Mouse (Mus musculus) left cerebral cortex, postnatal 10 days (tissue): ENCODE measurements around the gene Eomes. TPM values are rescaled to one million over a fixed set of nuclear protein-coding genes. Genes with fewer than 3 reads are reported as not detected.

ENCODE experiments used
- DNase-seq, 2 experiments: peaks; one replicate each; pipeline ENCODE4 v3.0.0; 2021 to 2022; ENCODE audit warnings: low spot score in 2 of 2, mixed read lengths in 1 of 2; ENCODE audit errors: extremely low spot score in 1 of 2
- intact Hi-C: fragments of 180-260 bp; cut with DNase I; formaldehyde crosslinking; loops from one replicate; pipeline ENCODE4 v1.15.1; 2025
- total RNA-seq, 2 experiments: library from RNA; stranded (reverse); gene quantifications; 2 replicates each; pipeline ENCODE4 v1.2.3; 2021

The Eomes gene
- total RNA-seq, 2 experiments from 2014 or later, result 0.24 to 0.28 TPM

DNA sequence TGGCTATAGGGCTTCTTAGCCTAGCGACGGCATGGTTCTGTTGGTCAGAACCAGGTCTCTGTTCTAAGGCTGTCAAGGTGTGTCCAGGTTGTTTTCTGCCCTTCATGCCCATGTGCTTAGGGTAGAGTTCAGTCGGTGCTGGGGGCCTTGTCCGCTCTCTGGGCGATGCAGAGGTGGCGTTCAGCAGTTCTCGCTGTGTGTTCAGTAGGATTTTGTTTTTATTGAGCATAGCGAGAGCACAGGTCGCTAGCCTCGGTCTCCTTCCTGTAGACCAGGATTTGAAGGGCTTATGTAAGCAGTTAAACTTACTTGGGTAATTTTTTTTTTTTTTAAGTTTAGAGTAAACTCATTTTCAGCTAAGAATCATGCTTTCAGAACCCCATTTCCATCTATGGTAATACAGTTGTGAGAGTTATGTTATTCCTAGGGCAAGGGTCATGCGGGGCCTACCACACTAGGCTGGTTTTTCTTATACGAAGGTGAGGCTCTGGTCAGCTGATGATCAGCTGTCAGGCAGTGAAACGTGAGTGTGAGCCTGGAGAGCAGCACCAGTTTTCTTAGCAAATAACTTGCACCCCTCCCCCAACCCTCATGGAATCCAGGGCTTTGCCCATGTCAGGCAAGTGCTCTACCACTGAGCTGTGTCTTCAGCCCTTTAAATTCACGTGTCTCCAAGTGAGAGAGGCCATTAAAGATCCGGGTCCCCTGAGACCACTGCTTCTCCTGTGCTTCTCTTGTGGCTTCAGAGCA, 33.1 kb downstream of the Eomes start:
- intact Hi-C loops, result no loop called here
- DNase-seq, result no peak

- intact Hi-C loops, result no loop called here
- DNase-seq, result no peak
Observed at GRCm38 (mm10) chr9:118512681-118513233, 34.7 kb downstream of the Eomes start.

- DNase-seq, result no peak
- intact Hi-C loops, result no loop called here
Observed at GRCm38 (mm10) chr9:118515476-118515875, 37.5 kb downstream of the Eomes start.

GRCm38 (mm10) chr9:118516162-118516561, 38.1 kb downstream of the Eomes start:
- no peak for DNase-seq
- intact Hi-C loops, result no loop called here

DNA sequence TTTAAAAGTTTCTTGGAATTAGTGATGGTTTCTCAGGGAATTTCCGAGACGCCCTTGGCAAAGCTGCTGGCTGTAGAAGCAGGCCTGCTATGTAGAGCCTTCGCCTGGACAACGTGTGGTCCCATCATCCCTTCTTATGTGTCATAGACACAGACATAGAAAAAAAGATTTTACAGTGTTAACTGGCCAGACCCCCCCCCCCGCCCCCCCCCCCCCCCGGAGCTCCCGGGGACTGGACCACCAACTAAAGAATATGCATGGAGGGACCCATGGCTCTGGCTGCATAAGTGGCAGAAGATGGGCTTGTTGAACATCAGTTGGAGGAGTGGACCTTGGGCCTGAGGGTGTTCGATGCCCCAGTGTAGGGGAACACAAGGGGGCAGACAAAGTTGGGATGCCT, 39.6 kb downstream of the Eomes start:
- intact Hi-C loops, result no loop called here
- DNase-seq, result no peak

- DNase-seq, result no peak
- intact Hi-C loops, result no loop called here
Observed at GRCm38 (mm10) chr9:118519101-118519500, 41.1 kb downstream of the Eomes start.

DNA sequence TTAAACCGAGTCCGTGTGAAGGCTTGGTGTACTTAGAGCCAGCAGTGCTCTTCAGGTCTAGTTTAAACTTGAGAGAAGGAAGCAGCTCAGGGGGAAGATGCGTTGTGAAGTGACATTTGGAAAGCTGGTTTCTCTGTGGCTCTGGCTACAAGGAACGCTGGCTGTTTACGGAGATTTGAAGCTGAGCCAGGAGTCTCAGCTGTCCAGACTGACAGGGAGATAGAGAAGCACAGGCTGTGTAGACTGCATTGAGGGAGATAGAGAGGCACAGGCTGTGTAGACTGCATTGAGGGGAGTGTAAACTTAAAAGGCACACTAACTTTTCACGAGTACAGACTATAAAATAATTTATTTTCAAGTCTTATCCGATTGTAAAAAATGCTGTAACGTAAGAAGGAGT, 42.0 kb downstream of the Eomes start:
- intact Hi-C loops, result no loop called here
- no peak for DNase-seq

DNA sequence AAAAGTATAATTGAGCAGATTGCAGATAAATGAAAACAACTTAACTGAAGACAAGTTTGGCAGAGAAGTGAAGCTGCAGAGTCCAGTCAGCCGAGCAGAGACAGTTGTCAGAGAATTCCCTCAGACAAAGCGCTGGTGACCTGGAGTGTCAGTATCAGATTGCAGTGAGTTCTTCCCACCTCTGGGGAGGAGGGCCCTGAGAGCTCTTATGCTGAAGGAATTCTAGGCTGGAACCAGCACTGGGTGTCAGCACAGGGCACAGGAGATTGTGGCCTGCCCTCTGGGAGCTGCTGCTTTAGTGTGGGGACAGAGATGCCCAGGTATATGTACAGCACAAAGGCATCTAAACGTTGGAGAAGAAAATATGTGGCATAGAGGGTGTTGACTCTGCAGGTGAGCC, 42.8 kb downstream of the Eomes start:
- no peak for DNase-seq
- intact Hi-C loops, result no loop called here

- intact Hi-C loops, result no loop called here
- no peak for DNase-seq
Observed at GRCm38 (mm10) chr9:118521659-118522058, 43.6 kb downstream of the Eomes start.

- DNase-seq, result no peak
- intact Hi-C loops, result no loop called here
Observed at GRCm38 (mm10) chr9:118523738-118524137, 45.7 kb downstream of the Eomes start.

GRCm38 (mm10) chr9:118527056-118527455, 49.0 kb downstream of the Eomes start:
- DNase-seq, result no peak
- intact Hi-C loops, result loop anchor here (5.0 kb wide), 1 partner anchor 40 kb away; no protein-coding TSS in a partner anchor

GRCm38 (mm10) chr9:118529783-118530182, 51.8 kb downstream of the Eomes start:
- intact Hi-C loops, result loop anchor here (5.0 kb wide), 1 partner anchor 38 kb away; no protein-coding TSS in a partner anchor
- no peak for DNase-seq

GRCm38 (mm10) chr9:118530679-118531078, 52.7 kb downstream of the Eomes start:
- intact Hi-C loops, result no loop called here

DNA sequence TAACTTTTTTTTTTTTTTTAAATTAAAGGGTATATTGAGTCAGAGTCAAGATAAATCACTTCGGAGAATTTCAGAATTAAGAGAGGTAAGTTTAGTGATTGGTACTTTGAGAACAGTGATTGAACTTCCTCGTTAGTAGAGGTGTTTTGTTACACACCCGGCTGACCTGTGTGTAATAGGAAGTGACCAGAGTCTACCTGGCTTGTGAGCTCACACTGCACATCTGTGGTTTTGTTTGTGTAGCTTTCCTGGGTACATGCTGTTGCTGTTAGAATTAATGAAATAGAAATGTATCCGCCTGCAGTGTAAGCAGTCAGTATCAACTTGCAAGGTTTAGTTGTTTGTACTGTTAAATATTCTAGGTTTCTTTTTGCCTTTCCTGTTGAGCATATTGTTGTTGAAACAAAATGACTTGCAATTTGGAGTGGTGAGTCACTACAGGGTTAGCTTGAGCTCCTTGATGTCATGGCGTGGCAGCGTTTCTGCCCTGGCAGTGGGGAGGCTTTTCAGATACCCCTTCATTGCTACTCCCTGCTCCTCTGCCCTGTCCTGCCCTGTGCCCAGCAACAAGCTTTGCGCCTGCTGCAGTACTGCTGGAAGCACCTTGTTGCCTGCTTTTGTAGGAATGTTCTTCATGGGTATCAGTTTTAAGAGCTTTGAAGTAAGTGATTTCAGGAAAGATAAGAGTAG, 54.6 kb downstream of the Eomes start:
- intact Hi-C loops, result no loop called here
- no peak for DNase-seq

More at GRCm38 (mm10) chr9:118530679-118531078, 52.7 kb downstream of the Eomes start:
- DNase-seq, result no peak

Other genes starting within 250 kb of the Eomes start
- 10 to 100 TPM; 73.5 to 74.4 TPM for gene Golga4, start 28.1 kb downstream of the Eomes start, total RNA-seq
- gene Itga9, start 128.5 kb downstream of the Eomes start, total RNA-seq, result 1 to 10 TPM; 6.9 to 8.2 TPM